ENCODE assay signal across 8 mouse cellular contexts in the genomic region with DNA sequence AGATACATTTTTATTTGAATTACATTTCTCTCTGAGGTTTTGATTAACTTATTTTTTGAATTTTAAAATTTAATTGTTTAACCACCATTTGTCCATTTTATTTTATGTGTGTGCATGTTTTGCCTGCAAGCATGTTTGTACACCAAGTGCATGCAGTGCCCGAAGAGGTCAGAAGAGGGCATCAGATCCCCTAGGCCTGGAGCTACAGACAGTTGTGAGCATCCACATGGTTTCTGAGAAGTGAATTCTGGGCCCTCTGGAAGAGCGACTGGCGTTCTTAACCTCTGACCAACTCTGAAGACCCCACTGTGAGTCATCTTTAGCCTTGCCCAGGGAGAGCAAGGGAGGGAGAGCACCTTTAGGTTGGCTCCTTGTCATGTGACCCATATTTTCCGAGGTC. TPM values are rescaled to one million over a fixed set of nuclear protein-coding genes. Genes with fewer than 3 reads are reported as not detected.
DNase-seq lines count a peak whose midpoint lies in the region; ATAC-seq lines count a peak whose summit lies in the region.

No protein-coding gene starts in this region.

- no peak overlapping the region for H3K9ac ChIP-seq in midbrain, embryonic 16.5 days (ENCODE audit: low read depth, low read length)
- H3K9ac ChIP-seq in intestine, embryonic 16.5 days (ENCODE audit: low read depth, low read length): no peak overlapping the region

- DNase-seq in cerebellum, postnatal 36 days: peak; percentile 19 to 22
- no peak for DNase-seq in cerebellum, adult 11-12 months
- peak; percentile 30 for DNase-seq in midbrain, embryonic 10.5 days (ENCODE audit: low spot score)
- peak; percentile 35 for DNase-seq in embryo, embryonic 9.5 days (ENCODE audit: extremely low spot score)
- DNase-seq in ovary, postnatal 10 days (ENCODE audit: low spot score): no peak

- WGBS in midbrain, embryonic 10.5 days: 78% methylated on average over 4 of the region's 4 CpGs
- WGBS in midbrain, embryonic 16.5 days: 85% methylated on average over 4 of the region's 4 CpGs
- WGBS in intestine, embryonic 16.5 days: 89% methylated on average over 4 of the region's 4 CpGs

- H3K4me1 ChIP-seq in midbrain, embryonic 10.5 days: peaks cover 11% of the 10 kb centered on the region
- H3K4me1 ChIP-seq in midbrain, embryonic 16.5 days (ENCODE audit: control insufficient read depth, insufficient read depth, low read length): peaks cover 2% of the 10 kb centered on the region; the same call in 1 of the 2 replicates
- no peaks in the 10 kb centered on the region for H3K4me1 ChIP-seq in intestine, embryonic 16.5 days (ENCODE audit: control insufficient read depth, insufficient read depth, low read length)

- H3K9me3 ChIP-seq in midbrain, embryonic 10.5 days (replicated peaks): no peaks in the 10 kb centered on the region
- no peaks in the 10 kb centered on the region for H3K9me3 ChIP-seq in midbrain, embryonic 16.5 days (replicated peaks; ENCODE audit: control insufficient read depth, low read length, poor library complexity, severe bottlenecking)
- no peaks in the 10 kb centered on the region for H3K9me3 ChIP-seq in intestine, embryonic 16.5 days (ENCODE audit: control insufficient read depth, low read length)

- no peak overlapping the region for H3K27ac ChIP-seq in midbrain, embryonic 10.5 days (replicated peaks)
- no peak overlapping the region for H3K27ac ChIP-seq in midbrain, embryonic 16.5 days (ENCODE audit: low read length)
- H3K27ac ChIP-seq in intestine, embryonic 16.5 days (ENCODE audit: low read length): no peak overlapping the region

- H3K4me2 ChIP-seq in midbrain, embryonic 16.5 days (ENCODE audit: low read length): no peak overlapping the region
- no peak overlapping the region for H3K4me2 ChIP-seq in intestine, embryonic 16.5 days (ENCODE audit: low read depth, low read length)

- H3K36me3 ChIP-seq in midbrain, embryonic 10.5 days: peaks cover 27% of the 10 kb centered on the region
- peaks cover 10% of the 10 kb centered on the region for H3K36me3 ChIP-seq in midbrain, embryonic 16.5 days (ENCODE audit: control insufficient read depth, insufficient read depth, low read length)
- no peaks in the 10 kb centered on the region for H3K36me3 ChIP-seq in intestine, embryonic 16.5 days (ENCODE audit: control insufficient read depth, insufficient read depth, low read length)

- ATAC-seq in midbrain, embryonic 16.5 days: no peak
- ATAC-seq in megakaryocyte, adult 5-6 weeks (ENCODE audit: poor library complexity, severe bottlenecking): peak; percentile 84
- no peak for ATAC-seq in intestine, embryonic 16.5 days

- no peak overlapping the region for H3K4me3 ChIP-seq in midbrain, embryonic 10.5 days
- no peak overlapping the region for H3K4me3 ChIP-seq in midbrain, embryonic 16.5 days (ENCODE audit: low read depth, low read length)
- H3K4me3 ChIP-seq in intestine, embryonic 16.5 days (ENCODE audit: low read length): no peak overlapping the region

- no peaks in the 10 kb centered on the region for H3K27me3 ChIP-seq in midbrain, embryonic 10.5 days (ENCODE audit: low read depth, poor library complexity, severe bottlenecking)
- no peaks in the 10 kb centered on the region for H3K27me3 ChIP-seq in midbrain, embryonic 16.5 days (ENCODE audit: control insufficient read depth, insufficient read depth, low read depth, low read length)
- H3K27me3 ChIP-seq in intestine, embryonic 16.5 days (replicated peaks; ENCODE audit: control insufficient read depth, insufficient read depth, low read length): no peaks in the 10 kb centered on the region

RNA-seq across cellular contexts. Expression of gene Golgb1, which starts 9.9 kb away (rescaled TPM):
- polyA plus RNA-seq in midbrain, embryonic 10.5 days (2016; fragmentation: Nextera tagmentation; extraction: Ambion mirVana): 76.7 and 78.3 TPM in 2 replicates
- polyA plus RNA-seq in midbrain, embryonic 16.5 days (2015; fragmentation: Nextera tagmentation; extraction: Ambion mirVana): 75.2 and 81.9 TPM in 2 replicates
- 7.9 and 13.2 TPM in 2 replicates for total RNA-seq in megakaryocyte, adult 5-6 weeks (2015)
- total RNA-seq in megakaryocyte, adult 5-6 weeks (2017): 25.9 and 35.8 TPM in 2 replicates
- 76.8 and 91.0 TPM in 2 replicates for polyA plus RNA-seq in intestine, embryonic 16.5 days (2015; fragmentation: Nextera tagmentation; extraction: Ambion mirVana)

RNA-seq across cellular contexts. Expression of gene Eaf2, which starts 10.1 kb away (rescaled TPM):
- 1.2 and 1.7 TPM in 2 replicates for polyA plus RNA-seq in midbrain, embryonic 10.5 days (2016; fragmentation: Nextera tagmentation; extraction: Ambion mirVana)
- polyA plus RNA-seq in midbrain, embryonic 16.5 days (2015; fragmentation: Nextera tagmentation; extraction: Ambion mirVana): 0.66 and 0.72 TPM in 2 replicates
- 0.29 and 0.75 TPM in 2 replicates for total RNA-seq in megakaryocyte, adult 5-6 weeks (2015)
- total RNA-seq in megakaryocyte, adult 5-6 weeks (2017): 0.57 and 2.6 TPM in 2 replicates
- 1.5 and 1.9 TPM in 2 replicates for polyA plus RNA-seq in intestine, embryonic 16.5 days (2015; fragmentation: Nextera tagmentation; extraction: Ambion mirVana)

RNA-seq across cellular contexts. Expression of gene Hcls1, which starts 49.9 kb away (rescaled TPM):
- polyA plus RNA-seq in midbrain, embryonic 10.5 days (2016; fragmentation: Nextera tagmentation; extraction: Ambion mirVana): 2.5 and 2.7 TPM in 2 replicates
- polyA plus RNA-seq in midbrain, embryonic 16.5 days (2015; fragmentation: Nextera tagmentation; extraction: Ambion mirVana): 1.8 and 2.5 TPM in 2 replicates
- 53.0 and 69.8 TPM in 2 replicates for total RNA-seq in megakaryocyte, adult 5-6 weeks (2015)
- total RNA-seq in megakaryocyte, adult 5-6 weeks (2017): 404 and 424 TPM in 2 replicates
- polyA plus RNA-seq in intestine, embryonic 16.5 days (2015; fragmentation: Nextera tagmentation; extraction: Ambion mirVana): 18.2 and 20.6 TPM in 2 replicates

RNA-seq across cellular contexts. Expression of gene Iqcb1, which starts 56.7 kb away (rescaled TPM):
- polyA plus RNA-seq in midbrain, embryonic 10.5 days (2016; fragmentation: Nextera tagmentation; extraction: Ambion mirVana): 68.4 and 69.4 TPM in 2 replicates
- polyA plus RNA-seq in midbrain, embryonic 16.5 days (2015; fragmentation: Nextera tagmentation; extraction: Ambion mirVana): 60.6 and 65.1 TPM in 2 replicates
- total RNA-seq in megakaryocyte, adult 5-6 weeks (2015): 2.8 and 3.7 TPM in 2 replicates
- 3.6 and 5.5 TPM in 2 replicates for total RNA-seq in megakaryocyte, adult 5-6 weeks (2017)
- polyA plus RNA-seq in intestine, embryonic 16.5 days (2015; fragmentation: Nextera tagmentation; extraction: Ambion mirVana): 19.1 and 20.6 TPM in 2 replicates

Comparison
In these comparisons a context has a peak if more than half of its experiments do, and no peak if none do; other contexts are left out.
1. DNase-seq: peak in cerebellum, postnatal 36 days (2 of 2), midbrain, embryonic 10.5 days (single experiment) and embryo, embryonic 9.5 days (single experiment); none in cerebellum, adult 11-12 months (single experiment) and ovary, postnatal 10 days (single experiment).